Mouse (Mus musculus) MEL (cell line): ENCODE measurements around the gene Slc25a17. TPM values are rescaled to one million over a fixed set of nuclear protein-coding genes. Genes with fewer than 3 reads are reported as not detected.

ENCODE experiments used
- DNase-seq: peaks from one replicate; pipeline ENCODE4 v3.0.0; 2011; ENCODE audit warnings: low read depth, low spot score
- H3K27ac ChIP-seq: 2 replicates; pipeline ENCODE4 v1.5.1; 2012; ENCODE audit warnings: low read depth, mild to moderate bottlenecking, control low read depth, low read length, moderate library complexity; ENCODE audit not compliant: control insufficient read depth
- H3K27me3 ChIP-seq, 2 experiments: fragments of 150-350 bp in 1 of 2; sonication (generic) in 1 of 2; 2 replicates each; pipeline ENCODE4 v1.6.1; 2012; ENCODE audit warnings: low read length in 2 of 2, mild to moderate bottlenecking in 2 of 2, improper control_type of control experiment in 1 of 2, moderate library complexity in 1 of 2; ENCODE audit not compliant: insufficient read depth in 2 of 2, control insufficient read depth in 1 of 2
- H3K36me3 ChIP-seq, 2 experiments: 2 replicates each; pipeline ENCODE4 v1.6.1; 2012 to 2014; ENCODE audit warnings: low read length in 2 of 2, improper control_type of control experiment in 1 of 2, inconsistent platforms in 1 of 2, mild to moderate bottlenecking in 1 of 2; ENCODE audit not compliant: insufficient read depth in 2 of 2, control insufficient read depth in 1 of 2
- H3K4me1 ChIP-seq, 2 experiments: fragments of 150-350 bp in 1 of 2; sonication (generic) in 1 of 2; 2 replicates each; pipeline ENCODE4 v1.6.1; 2012; ENCODE audit warnings: low read length in 2 of 2, improper control_type of control experiment in 1 of 2, mild to moderate bottlenecking in 1 of 2; ENCODE audit not compliant: insufficient read depth in 2 of 2, control insufficient read depth in 1 of 2
- H3K4me3 ChIP-seq, 2 experiments: fragments of 150-350 bp in 1 of 2; sonication (generic) in 1 of 2; 2 replicates each; pipeline ENCODE4 v1.5.1; 2012; ENCODE audit warnings: low read depth in 2 of 2, low read length in 2 of 2, mild to moderate bottlenecking in 2 of 2, moderate library complexity in 2 of 2, control low read depth in 1 of 2, improper control_type of control experiment in 1 of 2; ENCODE audit not compliant: control insufficient read depth in 1 of 2, insufficient read depth in 1 of 2
- H3K79me2 ChIP-seq: 2 replicates; pipeline ENCODE4 v1.6.1; 2012; ENCODE audit warnings: mild to moderate bottlenecking, low read length, moderate library complexity; ENCODE audit not compliant: control insufficient read depth, poor library complexity, insufficient read depth
- H3K9ac ChIP-seq: 2 replicates; pipeline ENCODE4 v1.6.1; 2012; ENCODE audit warnings: low read depth, mild to moderate bottlenecking, control low read depth, low read length, moderate library complexity; ENCODE audit not compliant: control insufficient read depth, poor library complexity, severe bottlenecking
- H3K9me3 ChIP-seq: fragments of 150-350 bp; sonication (generic); replicated peaks from 2 replicates; pipeline ENCODE4 v1.6.1; 2012; ENCODE audit warnings: mild to moderate bottlenecking, low read length, improper control_type of control experiment, moderate library complexity; ENCODE audit not compliant: insufficient read depth
- BHLHE40 ChIP-seq: IDR thresholded peaks from 2 replicates; pipeline ENCODE4 v1.6.1; 2012; ENCODE audit warnings: low read depth, mild to moderate bottlenecking, inconsistent platforms, low read length, improper control_type of control experiment, borderline replicate concordance
- CHD1 ChIP-seq: IDR thresholded peaks from 2 replicates; pipeline ENCODE4 v1.6.1; 2012; ENCODE audit warnings: low read depth, mild to moderate bottlenecking, inconsistent platforms, low read length, improper control_type of control experiment
- CHD2 ChIP-seq: IDR thresholded peaks from 2 replicates; pipeline ENCODE4 v1.6.1; 2011; ENCODE audit warnings: low read length, improper control_type of control experiment
- CTCF ChIP-seq, 3 experiments: IDR thresholded peaks in 2 of 3; conservative IDR thresholded peaks in 1 of 3; 2 replicates each; pipeline ENCODE4 v1.5.1; 2011 to 2012; ENCODE audit warnings: low read length in 3 of 3, low read depth in 2 of 3, mild to moderate bottlenecking in 2 of 3, improper control_type of control experiment in 1 of 3, inconsistent platforms in 1 of 3, mixed read lengths in 1 of 3, moderate library complexity in 1 of 3; ENCODE audit not compliant: control insufficient read depth in 1 of 3, insufficient read depth in 1 of 3, poor library complexity in 1 of 3, severe bottlenecking in 1 of 3
- E2F4 ChIP-seq: IDR thresholded peaks from 2 replicates; pipeline ENCODE4 v1.6.1; 2011; ENCODE audit warnings: low read depth, low read length, improper control_type of control experiment, borderline replicate concordance
- EP300 ChIP-seq, 2 experiments: IDR thresholded peaks; 2 replicates each; pipeline ENCODE4 v1.6.1; 2011; ENCODE audit warnings: improper control_type of control experiment in 2 of 2, low read length in 2 of 2, low read depth in 1 of 2, mild to moderate bottlenecking in 1 of 2
- GABPA ChIP-seq: IDR thresholded peaks from 2 replicates; pipeline ENCODE4 v1.6.1; 2012; ENCODE audit warnings: low read depth, mild to moderate bottlenecking, inconsistent platforms, low read length, improper control_type of control experiment, moderate library complexity
- GATA1 ChIP-seq: IDR thresholded peaks from 2 replicates; pipeline ENCODE4 v1.6.1; 2011; ENCODE audit warnings: low read depth, low read length, improper control_type of control experiment
- JUND ChIP-seq: IDR thresholded peaks from 2 replicates; pipeline ENCODE4 v1.6.1; 2011; ENCODE audit warnings: low read depth, mild to moderate bottlenecking, improper control_type of control experiment, low read length
- KAT2A ChIP-seq: conservative IDR thresholded peaks from 2 replicates; pipeline ENCODE4 v1.6.1; 2012; ENCODE audit warnings: low read depth, low read length, improper control_type of control experiment, inconsistent platforms
- MAFK ChIP-seq: IDR thresholded peaks from 2 replicates; pipeline ENCODE4 v1.6.1; 2011; ENCODE audit warnings: low read depth, mild to moderate bottlenecking, low read length, improper control_type of control experiment, borderline replicate concordance
- MAX ChIP-seq: IDR thresholded peaks from 2 replicates; pipeline ENCODE4 v1.6.1; 2011; ENCODE audit warnings: low read length, improper control_type of control experiment
- MAZ ChIP-seq: IDR thresholded peaks from 2 replicates; pipeline ENCODE4 v1.6.1; 2012; ENCODE audit warnings: low read depth, mild to moderate bottlenecking, inconsistent platforms, low read length, improper control_type of control experiment
- NRF1 ChIP-seq: IDR thresholded peaks from 2 replicates; pipeline ENCODE4 v1.6.1; 2014; ENCODE audit warnings: low read depth, mild to moderate bottlenecking, inconsistent platforms, low read length, improper control_type of control experiment, moderate library complexity; ENCODE audit not compliant: poor library complexity, insufficient read depth, severe bottlenecking
- POLR2A ChIP-seq, 2 experiments: IDR thresholded peaks; 2 replicates each; pipeline ENCODE4 v1.6.1; 2011 to 2012; ENCODE audit warnings: low read length in 2 of 2, mild to moderate bottlenecking in 2 of 2, control low read depth in 1 of 2, improper control_type of control experiment in 1 of 2, low read depth in 1 of 2, moderate library complexity in 1 of 2; ENCODE audit not compliant: control insufficient read depth in 1 of 2, insufficient read depth in 1 of 2, poor library complexity in 1 of 2
- POLR2AphosphoS2 ChIP-seq: IDR thresholded peaks from 2 replicates; pipeline ENCODE4 v1.6.1; 2011; ENCODE audit warnings: low read length, improper control_type of control experiment
- RAD21 ChIP-seq: IDR thresholded peaks from 2 replicates; pipeline ENCODE4 v1.6.1; 2011; ENCODE audit warnings: mild to moderate bottlenecking, low read depth, low read length, improper control_type of control experiment
- TAL1 ChIP-seq: IDR thresholded peaks from 2 replicates; pipeline ENCODE4 v1.6.1; 2012; ENCODE audit warnings: mild to moderate bottlenecking, inconsistent platforms, low read length, moderate library complexity, mixed read lengths
- USF1 ChIP-seq: IDR thresholded peaks from 2 replicates; pipeline ENCODE4 v1.6.1; 2014; ENCODE audit warnings: low read depth, mild to moderate bottlenecking, inconsistent platforms, low read length, improper control_type of control experiment, moderate library complexity
- USF2 ChIP-seq, 2 experiments: IDR thresholded peaks; 2 replicates each; pipeline ENCODE4 v1.6.1; 2011 to 2012; ENCODE audit warnings: improper control_type of control experiment in 2 of 2, low read length in 2 of 2, borderline replicate concordance in 1 of 2, inconsistent platforms in 1 of 2, low read depth in 1 of 2, mild to moderate bottlenecking in 1 of 2; ENCODE audit not compliant: insufficient read depth in 1 of 2
- ZC3H11A ChIP-seq: IDR thresholded peaks from 2 replicates; pipeline ENCODE4 v1.6.1; 2012; ENCODE audit warnings: low read depth, mild to moderate bottlenecking, inconsistent platforms, low read length, improper control_type of control experiment
- ZKSCAN1 ChIP-seq: IDR thresholded peaks from 2 replicates; pipeline ENCODE4 v1.6.1; 2012; ENCODE audit warnings: low read depth, mild to moderate bottlenecking, inconsistent platforms, low read length, improper control_type of control experiment, moderate library complexity
- polyA plus RNA-seq, 2 experiments: library from polyadenylated mRNA; stranded (reverse) in 1 of 2; unstranded in 1 of 2; fragments of >175 nt in 1 of 2; fragments of >200 nt in 1 of 2; gene quantifications; 2 replicates each; pipeline versions ENCODE4 v1.2.1 to v1.2.4; 2012; ENCODE audit warnings: low replicate concordance in 2 of 2, low read depth in 1 of 2; ENCODE audit not compliant: insufficient read length in 2 of 2, insufficient read depth in 1 of 2, missing spikeins in 1 of 2
- total RNA-seq: library from RNA; depleted of rRNA; stranded (reverse); fragments of 300-350 nt; gene quantifications from 2 replicates; pipeline ENCODE4 v1.2.3, GENCODE M21; 2012

The Slc25a17 gene
- total and polyA plus RNA-seq, 3 experiments = 40.6 to 64.1 TPM; not detected in 1

GRCm38 (mm10) chr15:81294386-81294785 is 66.2 kb downstream of the Slc25a17 start:
- Histone ChIP-seq H3K79me2 (no peaks in the 10 kb centered on the region), H3K9me3 (no peaks in the 10 kb centered on the region), H3K27ac (no peak overlapping the region), H3K4me1 (no peaks in the 10 kb centered on the region), H3K9ac (no peak overlapping the region), H3K36me3 (no peaks in the 10 kb centered on the region), H3K4me3 (no peak overlapping the region), H3K27me3 (no peaks in the 10 kb centered on the region; a peak in 1 of 4 replicates)
- TF ChIP-seq NRF1 = no peak
- no peak for TF ChIP-seq GATA1
- no peak for TF ChIP-seq EP300 (IDR thresholded peaks at IDR 0.05; ENCODE audit: low read depth in 1 of 2, low read length in 2 of 2)
- TF ChIP-seq USF1 = no peak
- TF ChIP-seq MAFK = no peak
- TF ChIP-seq E2F4 = no peak
- TF ChIP-seq GABPA = no peak
- TF ChIP-seq MAX = no peak
- no peak for TF ChIP-seq RAD21
- no peak for TF ChIP-seq ZC3H11A
- no peak for TF ChIP-seq CTCF (IDR thresholded peaks at IDR 0.05 in 2 of 3, conservative IDR thresholded peaks at IDR 0.05 in 1 of 3; ENCODE audit: control insufficient read depth in 1 of 3, insufficient read depth in 1 of 3, low read depth in 2 of 3, low read length in 3 of 3, poor library complexity in 1 of 3, severe bottlenecking in 1 of 3)
- no peak for TF ChIP-seq MAZ
- TF ChIP-seq USF2 (IDR thresholded peaks at IDR 0.05; ENCODE audit: borderline replicate concordance in 1 of 2, insufficient read depth in 1 of 2, low read depth in 1 of 2, low read length in 2 of 2) = no peak
- no peak for TF ChIP-seq POLR2A (IDR thresholded peaks at IDR 0.05; ENCODE audit: control insufficient read depth in 1 of 2, insufficient read depth in 1 of 2, low read depth in 1 of 2, low read length in 2 of 2, poor library complexity in 1 of 2)
- no peak for TF ChIP-seq POLR2AphosphoS2
- no peak for TF ChIP-seq CHD2
- no peak for TF ChIP-seq TAL1
- TF ChIP-seq BHLHE40 = no peak
- TF ChIP-seq JUND = no peak
- no peak for DNase-seq

- Histone ChIP-seq H3K79me2 (no peaks in the 10 kb centered on the region), H3K4me1 (no peaks in the 10 kb centered on the region), H3K36me3 (no peaks in the 10 kb centered on the region), H3K27me3 (peaks cover 1 to 3% of the 10 kb centered on the region in 2 experiments; a peak in 1 of 4 replicates), H3K9ac (no peak overlapping the region), H3K27ac (no peak overlapping the region), H3K4me3 (no peak overlapping the region), H3K9me3 (no peaks in the 10 kb centered on the region)
- TF ChIP-seq KAT2A (no peak), ZKSCAN1 (no peak), CHD1 (no peak), TAL1 (no peak)
- DNase-seq = no peak
Observed at GRCm38 (mm10) chr15:81290747-81291146, 69.9 kb downstream of the Slc25a17 start.
